Mouse (Mus musculus): ENCODE measurements at regions not wholly inside any gene's neighbourhood (a gene's known extent, or its start where the extent isn't known, plus 50 kb on each side); places are given as distances from the start of the nearest gene placed in this dataset.

GRCm38 (mm10) chr2:131666841-131667364 is 104.8 kb upstream of the Adra1d start:
- no peaks in the 10 kb centered on the region for H3K36me3 ChIP-seq
- H3K4me2 ChIP-seq, result no peak overlapping the region
- H3K4me3 ChIP-seq, result no peak overlapping the region
- no peak for ATAC-seq (ENCODE audit: insufficient number of reproducible peaks, low FRiP score, low TSS enrichment, low read depth)
- 63% methylated on average over 3 of the region's 3 CpGs for WGBS
- no peak overlapping the region for H3K9ac ChIP-seq
- no peaks in the 10 kb centered on the region for H3K9me3 ChIP-seq
- H3K4me1 ChIP-seq, result no peaks in the 10 kb centered on the region
- no peaks in the 10 kb centered on the region for H3K27me3 ChIP-seq
- no peak overlapping the region for H3K27ac ChIP-seq

GRCm38 (mm10) chr2:131664575-131664974 is 102.5 kb upstream of the Adra1d start:
- Histone ChIP-seq H3K4me1 (no peaks in the 10 kb centered on the region), H3K4me3 (no peak overlapping the region), H3K9me3 (no peaks in the 10 kb centered on the region), H3K4me2 (no peak overlapping the region), H3K9ac (no peak overlapping the region), H3K36me3 (no peaks in the 10 kb centered on the region), H3K27me3 (no peaks in the 10 kb centered on the region), H3K27ac (no peak overlapping the region)
- ATAC-seq (ENCODE audit: insufficient number of reproducible peaks, low FRiP score, low TSS enrichment, low read depth), result no peak
- WGBS, result 64% methylated on average over 3 of the region's 3 CpGs

GRCm38 (mm10) chr2:131663199-131663809 is 101.2 kb upstream of the Adra1d start:
- 77% methylated on average over 8 of the region's 8 CpGs for WGBS
- Histone ChIP-seq H3K27me3 (no peaks in the 10 kb centered on the region), H3K4me3 (no peak overlapping the region), H3K36me3 (no peaks in the 10 kb centered on the region), H3K4me2 (no peak overlapping the region), H3K9ac (no peak overlapping the region), H3K9me3 (no peaks in the 10 kb centered on the region), H3K4me1 (no peaks in the 10 kb centered on the region), H3K27ac (no peak overlapping the region)
- ATAC-seq (ENCODE audit: insufficient number of reproducible peaks, low FRiP score, low TSS enrichment, low read depth), result no peak

GRCm38 (mm10) chr2:131652197-131652596 is 90.1 kb upstream of the Adra1d start:
- WGBS, result 50% methylated on average over 5 of the region's 5 CpGs
- H3K36me3 ChIP-seq, result no peaks in the 10 kb centered on the region
- ATAC-seq (ENCODE audit: insufficient number of reproducible peaks, low FRiP score, low TSS enrichment, low read depth), result no peak

DNA sequence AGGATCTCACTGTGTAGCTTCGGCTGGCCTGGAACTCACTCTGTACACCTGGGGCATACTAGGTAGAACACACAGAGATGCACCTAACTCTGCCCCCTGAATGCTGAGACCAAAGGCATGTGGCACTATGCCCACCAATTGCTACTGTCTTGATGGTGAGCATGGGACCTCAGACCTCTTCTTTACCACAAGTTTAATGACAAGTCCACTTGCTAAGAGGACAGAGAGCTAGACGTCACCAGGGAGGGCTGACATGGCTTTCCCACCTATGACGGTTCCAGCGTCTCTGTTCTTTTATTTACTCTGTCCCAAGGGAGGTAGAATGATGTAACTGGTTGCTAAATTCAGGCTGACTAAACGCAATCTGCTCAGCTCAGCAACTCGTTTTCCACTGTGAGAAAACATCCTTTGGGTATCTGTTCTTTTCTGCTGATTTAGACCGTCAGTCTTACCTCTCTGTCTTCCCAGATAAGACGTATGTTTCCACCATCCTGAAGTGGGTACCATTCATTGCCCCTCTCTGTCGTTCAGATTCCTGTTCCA is 88.6 kb upstream of the Adra1d start:
- WGBS, result 66% methylated on average over 9 of the region's 9 CpGs
- H3K27ac ChIP-seq, result no peak overlapping the region
- H3K4me2 ChIP-seq, result no peak overlapping the region
- no peak overlapping the region for H3K4me3 ChIP-seq
- peaks cover 6% of the 10 kb centered on the region for H3K4me1 ChIP-seq
- H3K9me3 ChIP-seq, result no peaks in the 10 kb centered on the region
- no peaks in the 10 kb centered on the region for H3K27me3 ChIP-seq
- H3K9ac ChIP-seq, result no peak overlapping the region
- H3K36me3 ChIP-seq, result no peaks in the 10 kb centered on the region
- ATAC-seq (ENCODE audit: insufficient number of reproducible peaks, low FRiP score, low TSS enrichment, low read depth), result no peak

More at GRCm38 (mm10) chr2:131652197-131652596, 90.1 kb upstream of the Adra1d start:
- Histone ChIP-seq H3K9me3 (no peaks in the 10 kb centered on the region), H3K27me3 (no peaks in the 10 kb centered on the region), H3K27ac (no peak overlapping the region), H3K9ac (no peak overlapping the region), H3K4me1 (peaks cover 6% of the 10 kb centered on the region), H3K4me2 (no peak overlapping the region), H3K4me3 (no peak overlapping the region)

DNA sequence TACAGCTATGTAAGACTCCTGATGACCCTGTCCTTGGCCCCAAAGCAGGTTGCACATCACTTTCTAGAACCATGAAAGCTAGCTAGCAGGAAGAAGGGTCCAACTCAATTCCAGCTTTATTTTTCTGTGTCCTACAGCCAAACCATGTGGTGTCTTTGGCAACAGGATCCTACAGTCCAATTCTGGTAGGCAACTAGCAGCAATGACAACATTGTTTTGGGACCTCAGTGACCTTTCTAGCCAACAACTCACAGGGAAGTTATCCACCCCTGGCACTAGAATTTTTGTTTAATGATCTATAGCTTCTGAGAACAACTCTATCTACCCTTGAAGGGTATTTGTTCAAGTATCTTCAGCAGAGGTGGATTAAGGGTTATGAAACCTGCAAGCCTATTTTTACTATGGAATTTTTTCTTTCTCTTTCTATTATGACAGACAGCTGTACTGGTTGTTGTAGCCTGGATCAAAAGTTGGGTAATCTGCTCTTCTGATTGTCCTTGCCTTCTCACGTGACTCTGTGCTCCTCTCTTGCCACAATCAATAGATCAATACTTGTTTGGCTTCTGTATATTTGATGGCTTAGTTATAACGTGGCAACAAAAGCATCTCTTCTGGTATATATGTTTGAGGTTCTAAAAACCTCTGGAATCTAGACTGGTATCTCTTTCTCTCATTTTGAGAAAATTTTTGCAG is 82.2 kb upstream of the Adra1d start:
- H3K4me3 ChIP-seq, result no peak overlapping the region
- H3K4me2 ChIP-seq, result no peak overlapping the region
- no peak overlapping the region for H3K27ac ChIP-seq
- no peaks in the 10 kb centered on the region for H3K9me3 ChIP-seq
- ATAC-seq (ENCODE audit: insufficient number of reproducible peaks, low FRiP score, low TSS enrichment, low read depth), result no peak
- H3K4me1 ChIP-seq, result no peaks in the 10 kb centered on the region
- 75% methylated on average over 2 of the region's 2 CpGs for WGBS
- no peak overlapping the region for H3K9ac ChIP-seq
- no peaks in the 10 kb centered on the region for H3K27me3 ChIP-seq
- no peaks in the 10 kb centered on the region for H3K36me3 ChIP-seq

DNA sequence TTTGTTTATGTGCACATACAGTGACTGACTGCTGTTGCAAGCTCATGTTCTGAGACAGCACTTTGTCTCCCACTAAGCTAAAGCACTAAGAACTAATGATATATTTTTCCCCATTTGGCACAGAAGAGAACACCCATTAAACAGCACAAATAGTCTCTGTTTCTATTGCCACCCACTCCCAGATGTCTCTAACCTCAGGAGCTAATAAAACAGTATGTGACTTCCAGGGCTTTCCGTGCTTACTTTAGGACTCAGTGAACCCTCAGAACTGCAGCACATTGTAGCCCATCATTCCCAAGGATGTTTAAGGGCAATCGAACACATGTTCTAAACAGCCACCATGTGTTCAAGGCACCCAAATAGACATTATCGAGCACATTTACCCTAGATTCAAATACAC is 80.4 kb upstream of the Adra1d start:
- no peaks in the 10 kb centered on the region for H3K36me3 ChIP-seq
- no peaks in the 10 kb centered on the region for H3K9me3 ChIP-seq
- H3K4me3 ChIP-seq, result no peak overlapping the region
- H3K27ac ChIP-seq, result no peak overlapping the region
- no peak overlapping the region for H3K4me2 ChIP-seq
- no peaks in the 10 kb centered on the region for H3K27me3 ChIP-seq
- ATAC-seq (ENCODE audit: insufficient number of reproducible peaks, low FRiP score, low TSS enrichment, low read depth), result no peak
- no peaks in the 10 kb centered on the region for H3K4me1 ChIP-seq
- 53% methylated on average over 3 of the region's 3 CpGs for WGBS
- no peak overlapping the region for H3K9ac ChIP-seq

GRCm38 (mm10) chr2:131638996-131639605 is 77.0 kb upstream of the Adra1d start:
- Histone ChIP-seq H3K9ac (no peak overlapping the region), H3K4me3 (no peak overlapping the region), H3K27me3 (no peaks in the 10 kb centered on the region), H3K9me3 (no peaks in the 10 kb centered on the region), H3K4me1 (no peaks in the 10 kb centered on the region), H3K36me3 (no peaks in the 10 kb centered on the region), H3K4me2 (no peak overlapping the region), H3K27ac (no peak overlapping the region)
- WGBS, result 60% methylated on average over 3 of the region's 3 CpGs
- ATAC-seq (ENCODE audit: insufficient number of reproducible peaks, low FRiP score, low TSS enrichment, low read depth), result no peak

DNA sequence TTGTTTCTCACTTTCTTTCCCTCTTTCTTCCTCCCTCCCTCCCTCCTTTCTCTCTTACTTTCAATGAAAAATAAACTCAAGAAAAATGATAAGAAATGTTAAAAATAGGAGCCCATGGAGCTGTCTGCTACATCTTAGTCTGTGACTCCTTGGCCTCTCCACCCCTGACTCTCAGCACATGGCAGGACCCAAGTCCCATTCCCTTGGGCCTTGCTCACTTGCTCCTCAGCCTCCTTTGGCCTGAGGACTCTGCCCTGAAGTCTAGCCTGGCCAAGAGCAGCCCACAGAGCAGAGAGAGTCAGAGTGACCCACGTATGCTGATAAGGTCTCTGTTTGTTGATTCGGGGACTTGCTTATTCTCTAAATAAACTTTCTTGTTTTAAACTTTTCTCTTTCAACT is 73.7 kb upstream of the Adra1d start:
- ATAC-seq (ENCODE audit: insufficient number of reproducible peaks, low FRiP score, low TSS enrichment, low read depth), result no peak
- Histone ChIP-seq H3K4me1 (no peaks in the 10 kb centered on the region), H3K27ac (no peak overlapping the region), H3K9ac (no peak overlapping the region), H3K4me2 (no peak overlapping the region), H3K4me3 (no peak overlapping the region), H3K27me3 (no peaks in the 10 kb centered on the region), H3K9me3 (no peaks in the 10 kb centered on the region), H3K36me3 (no peaks in the 10 kb centered on the region)
- WGBS, result 77% methylated on average over 2 of the region's 2 CpGs

DNA sequence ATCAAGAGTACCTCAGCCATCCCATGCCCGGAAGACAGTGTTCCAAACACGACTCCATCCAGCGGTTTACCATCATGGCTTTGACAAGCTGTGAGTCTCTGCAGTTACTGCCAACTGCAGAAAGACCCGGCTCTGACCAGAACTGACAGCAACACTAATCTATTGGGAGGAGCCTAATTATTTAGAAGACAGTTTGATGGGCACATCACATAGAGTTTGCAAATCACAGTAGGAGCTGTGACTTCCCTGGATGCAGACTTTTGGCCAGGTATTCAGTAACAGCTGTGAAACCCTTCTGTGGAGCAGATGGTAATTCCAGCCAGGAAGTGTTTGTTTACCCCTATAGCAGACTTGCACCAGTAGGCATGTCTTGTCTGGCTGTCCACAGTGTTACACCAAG is 55.8 kb upstream of the Adra1d start:
- no peak overlapping the region for H3K4me3 ChIP-seq
- H3K36me3 ChIP-seq, result no peaks in the 10 kb centered on the region
- no peaks in the 10 kb centered on the region for H3K4me1 ChIP-seq
- no peak overlapping the region for H3K4me2 ChIP-seq
- no peak overlapping the region for H3K9ac ChIP-seq
- H3K27ac ChIP-seq, result no peak overlapping the region
- WGBS, result 64% methylated on average over 4 of the region's 4 CpGs
- ATAC-seq (ENCODE audit: insufficient number of reproducible peaks, low FRiP score, low TSS enrichment, low read depth), result no peak
- H3K9me3 ChIP-seq, result no peaks in the 10 kb centered on the region
- no peaks in the 10 kb centered on the region for H3K27me3 ChIP-seq

- Histone ChIP-seq H3K4me3 (no peak overlapping the region), H3K9ac (no peak overlapping the region), H3K36me3 (no peaks in the 10 kb centered on the region), H3K27ac (no peak overlapping the region), H3K9me3 (no peaks in the 10 kb centered on the region), H3K4me1 (no peaks in the 10 kb centered on the region), H3K27me3 (no peaks in the 10 kb centered on the region), H3K4me2 (no peak overlapping the region)
- no peak for ATAC-seq (ENCODE audit: insufficient number of reproducible peaks, low FRiP score, low TSS enrichment, low read depth)
- 58% methylated on average over 5 of the region's 5 CpGs for WGBS
Observed at GRCm38 (mm10) chr2:131612486-131612885, 50.4 kb upstream of the Adra1d start.

Measured in limb, embryonic 15.5 days (tissue).